Mouse (Mus musculus) brain, embryonic 14.5 days (tissue): Measurements from ENCODE around the gene Gdf15.

Experiments used
- CTCF ChIP-seq: fragments of 200-500 bp; IDR thresholded peaks from 2 replicates; pipeline ENCODE4 v1.5.1; 2012; ENCODE audit warnings: inconsistent platforms, mild to moderate bottlenecking, moderate library complexity, borderline replicate concordance; ENCODE audit not compliant: insufficient read depth, insufficient read length; ENCODE audit errors: extremely low read depth
- POLR2A ChIP-seq: fragments of 200-500 bp; IDR thresholded peaks from 2 replicates; pipeline ENCODE4 v1.6.1; 2012; ENCODE audit warnings: mild to moderate bottlenecking, inconsistent platforms, borderline replicate concordance; ENCODE audit not compliant: poor library complexity, insufficient read depth, insufficient read length, severe bottlenecking; ENCODE audit errors: extremely low read depth

DNA sequence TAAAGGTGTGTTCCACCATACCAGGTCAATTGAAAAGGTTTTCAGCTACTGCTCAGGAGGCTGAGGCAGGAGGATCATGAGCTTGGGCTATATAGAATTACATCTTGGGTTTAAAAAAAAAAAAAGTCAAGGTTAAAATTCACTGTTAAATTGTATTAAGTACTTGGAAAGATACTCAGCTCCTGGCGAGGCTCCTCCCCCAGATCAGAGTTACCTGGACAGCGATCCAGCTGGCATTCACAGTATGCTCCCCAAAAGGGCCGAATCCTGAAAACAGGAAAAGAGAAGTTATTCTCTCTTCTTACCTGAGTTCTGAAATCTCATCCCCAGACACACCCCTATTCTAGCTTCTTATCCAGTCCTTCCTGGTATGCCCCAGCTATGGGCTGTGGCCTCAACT, 25.0 kb upstream of the Gdf15 start:
- TF ChIP-seq CTCF = no peak
- no peak for TF ChIP-seq POLR2A
